Mouse (Mus musculus) embryonic facial prominence, embryonic 15.5 days (tissue): ENCODE results near the gene Lfng. TPM values are rescaled to one million over a fixed set of nuclear protein-coding genes. Genes with fewer than 3 reads are reported as not detected.

Experiments
- ATAC-seq: fragments of 200-750 bp; cut with Nextera tagmentation; 2 replicates; pipeline ENCODE4 v1.8.0; 2017; ENCODE audit warnings: low read depth, moderate TSS enrichment; ENCODE audit not compliant: insufficient number of reproducible peaks, low FRiP score, low TSS enrichment
- H3K27ac ChIP-seq: fragments of 300-500 bp; sonication (generic); replicated peaks from 2 replicates; pipeline ENCODE4 v1.5.1; 2015; ENCODE audit warnings: mild to moderate bottlenecking, inconsistent platforms
- H3K27me3 ChIP-seq: fragments of 300-500 bp; sonication (generic); 2 replicates; pipeline ENCODE4 v1.6.1; 2015; ENCODE audit warnings: inconsistent platforms
- H3K36me3 ChIP-seq: fragments of 300-500 bp; sonication (generic); 2 replicates; pipeline ENCODE4 v1.6.1; 2015; ENCODE audit warnings: mild to moderate bottlenecking, inconsistent platforms
- H3K4me1 ChIP-seq: fragments of 300-500 bp; sonication (generic); 2 replicates; pipeline ENCODE4 v1.6.1; 2015; ENCODE audit warnings: inconsistent platforms
- H3K4me2 ChIP-seq: fragments of 300-500 bp; sonication (generic); replicated peaks from 2 replicates; pipeline ENCODE4 v1.6.1; 2015; ENCODE audit warnings: mild to moderate bottlenecking, inconsistent platforms
- H3K4me3 ChIP-seq: fragments of 300-500 bp; sonication (generic); replicated peaks from 2 replicates; pipeline ENCODE4 v1.5.1; 2015; ENCODE audit warnings: mild to moderate bottlenecking, inconsistent platforms
- H3K9ac ChIP-seq: fragments of 300-500 bp; sonication (generic); 2 replicates; pipeline ENCODE4 v1.6.1; 2015; ENCODE audit warnings: inconsistent platforms
- H3K9me3 ChIP-seq: fragments of 300-500 bp; sonication (generic); replicated peaks from 2 replicates; pipeline ENCODE4 v1.6.1; 2016; ENCODE audit warnings: inconsistent platforms
- WGBS: fragments of 180-500 bp; shearing (Covaris S2); methylation state at CpG from one replicate; pipeline ENCODE4 v1.1.7; 2015; 5-methylcytosine and 5-hydroxymethylcytosine counted together
- polyA plus RNA-seq: library from polyadenylated mRNA; unstranded; fragments of >200 nt; fragmentation: Nextera tagmentation; extraction: Ambion mirVana; gene quantifications from 2 replicates; pipeline ENCODE4 v1.2.1, GENCODE M21; 2015

Lfng gene
- polyA plus RNA-seq, 1 experiment from 2014 or later, result 31.8 TPM

- Histone ChIP-seq H3K4me1 (peaks cover 85% of the 10 kb centered on the region), H3K4me3 (no peak overlapping the region), H3K4me2 (no peak overlapping the region), H3K9me3 (no peaks in the 10 kb centered on the region), H3K9ac (no peak overlapping the region), H3K36me3 (peaks cover 20% of the 10 kb centered on the region; the same call in 1 of the 2 replicates), H3K27me3 (no peaks in the 10 kb centered on the region), H3K27ac (no peak overlapping the region)
- ATAC-seq, result no peak
- 88% methylated on average over 6 of the region's 6 CpGs for WGBS
Measured at GRCm38 (mm10) chr5:140644263-140644662, 37.1 kb downstream of the Lfng start.

- no peak for ATAC-seq
- Histone ChIP-seq H3K4me1 (peaks cover 85% of the 10 kb centered on the region), H3K4me2 (0 out of 2 replicates have a peak overlapping the region, but pooled peaks have one; percentile 13), H3K4me3 (no peak overlapping the region), H3K27me3 (no peaks in the 10 kb centered on the region), H3K9ac (no peak overlapping the region), H3K9me3 (no peaks in the 10 kb centered on the region), H3K36me3 (peaks cover 18% of the 10 kb centered on the region; the same call in 1 of the 2 replicates), H3K27ac (no peak overlapping the region; the same call in 1 of the 2 replicates)
- WGBS, result 76% methylated on average over 15 of the region's 15 CpGs
Measured at GRCm38 (mm10) chr5:140644702-140645201, 37.6 kb downstream of the Lfng start.

GRCm38 (mm10) chr5:140645454-140645853 lies 38.3 kb downstream of the Lfng start:
- Histone ChIP-seq H3K36me3 (peaks cover 13% of the 10 kb centered on the region; the same call in 1 of the 2 replicates), H3K9ac (no peak overlapping the region), H3K27ac (no peak overlapping the region), H3K4me2 (no peak overlapping the region), H3K4me1 (peaks cover 79% of the 10 kb centered on the region), H3K9me3 (no peaks in the 10 kb centered on the region), H3K27me3 (no peaks in the 10 kb centered on the region), H3K4me3 (no peak overlapping the region)
- ATAC-seq, result no peak
- 87% methylated on average over 4 of the region's 4 CpGs for WGBS

- Histone ChIP-seq H3K36me3 (peaks cover 13% of the 10 kb centered on the region; the same call in 1 of the 2 replicates), H3K27me3 (no peaks in the 10 kb centered on the region), H3K9ac (0 out of 2 replicates have a peak overlapping the region, but pooled peaks have one; percentile 12), H3K4me2 (peak overlapping the region; percentile 88), H3K4me3 (peak overlapping the region; percentile 98; the same call in 1 of the 2 replicates), H3K27ac (no peak overlapping the region), H3K4me1 (peaks cover 72% of the 10 kb centered on the region), H3K9me3 (no peaks in the 10 kb centered on the region)
- WGBS, result 85% methylated on average over 6 of the region's 6 CpGs
- ATAC-seq, result no peak
Measured at GRCm38 (mm10) chr5:140646171-140646570, 39.1 kb downstream of the Lfng start.

GRCm38 (mm10) chr5:140647031-140647760 lies 40.1 kb downstream of the Lfng start:
- H3K4me2 ChIP-seq, result peak overlapping the region; percentile 88
- peak overlapping the region; percentile 100 for H3K9ac ChIP-seq
- H3K4me1 ChIP-seq, result peaks cover 62% of the 10 kb centered on the region
- H3K36me3 ChIP-seq, result peaks cover 13% of the 10 kb centered on the region; the same call in 1 of the 2 replicates
- H3K4me3 ChIP-seq, result peak overlapping the region; percentile 98
- H3K27me3 ChIP-seq, result no peaks in the 10 kb centered on the region
- no peaks in the 10 kb centered on the region for H3K9me3 ChIP-seq
- WGBS, result 38% methylated on average over 13 of the region's 13 CpGs
- peak overlapping the region; percentile 85 for H3K27ac ChIP-seq
- ATAC-seq, result no peak

- Histone ChIP-seq H3K4me2 (peak overlapping the region; percentile 88), H3K27ac (peak overlapping the region; percentile 85), H3K9me3 (no peaks in the 10 kb centered on the region), H3K4me1 (peaks cover 61% of the 10 kb centered on the region), H3K9ac (peak overlapping the region; percentile 100), H3K4me3 (peak overlapping the region; percentile 98), H3K27me3 (no peaks in the 10 kb centered on the region), H3K36me3 (peaks cover 13% of the 10 kb centered on the region; the same call in 1 of the 2 replicates)
- peak; percentile 46 for ATAC-seq
- WGBS, result 1% methylated on average over 13 of the region's 13 CpGs
Measured at GRCm38 (mm10) chr5:140647821-140648518, 40.9 kb downstream of the Lfng start.

GRCm38 (mm10) chr5:140648519-140649100 lies 41.5 kb downstream of the Lfng start, which contains the start of gene Ttyh3:
Ttyh3 (minus strand) TSS chr5:140649031.
- Histone ChIP-seq H3K27ac (peak within 1 kb of the TSS; percentile 85), H3K9me3 (no peaks in the 10 kb centered on the region), H3K27me3 (no peaks in the 10 kb centered on the region), H3K4me1 (peaks cover 57% of the 10 kb centered on the region), H3K4me2 (peak within 1 kb of the TSS; percentile 88), H3K36me3 (peaks cover 13% of the 10 kb centered on the region; the same call in 1 of the 2 replicates), H3K4me3 (peak within 1 kb of the TSS; percentile 98), H3K9ac (peak within 1 kb of the TSS; percentile 100)
- ATAC-seq, result no peak; the same call in 1 of the 2 replicates
- 0% methylated on average over 45 of the region's 62 CpGs for WGBS

GRCm38 (mm10) chr5:140649101-140649667 lies 42.1 kb downstream of the Lfng start:
- H3K9ac ChIP-seq, result no peak overlapping the region

GRCm38 (mm10) chr5:140649881-140650414 lies 42.8 kb downstream of the Lfng start:
- H3K36me3 ChIP-seq, result 0 out of 2 replicates have a peak, but pooled peaks cover 1% of the 10 kb centered on the region
- H3K4me1 ChIP-seq, result peaks cover 48% of the 10 kb centered on the region
- no peak overlapping the region for H3K9ac ChIP-seq
- no peak for ATAC-seq
- H3K4me2 ChIP-seq, result no peak overlapping the region
- H3K27me3 ChIP-seq, result no peaks in the 10 kb centered on the region
- WGBS, result 50% methylated on average over 7 of the region's 7 CpGs
- H3K27ac ChIP-seq, result no peak overlapping the region
- H3K9me3 ChIP-seq, result no peaks in the 10 kb centered on the region
- no peak overlapping the region for H3K4me3 ChIP-seq

More at GRCm38 (mm10) chr5:140649101-140649667, 42.1 kb downstream of the Lfng start:
- H3K4me3 ChIP-seq, result peak overlapping the region; percentile 98
- peaks cover 53% of the 10 kb centered on the region for H3K4me1 ChIP-seq
- H3K9me3 ChIP-seq, result no peaks in the 10 kb centered on the region
- peaks cover 8% of the 10 kb centered on the region; the same call in 1 of the 2 replicates for H3K36me3 ChIP-seq
- WGBS, result 8% methylated on average over 22 of the region's 26 CpGs
- no peaks in the 10 kb centered on the region for H3K27me3 ChIP-seq
- ATAC-seq, result peak; percentile 93
- H3K27ac ChIP-seq, result peak overlapping the region; percentile 65
- H3K4me2 ChIP-seq, result peak overlapping the region; percentile 88

GRCm38 (mm10) chr5:140651231-140651630 lies 44.1 kb downstream of the Lfng start:
- H3K4me1 ChIP-seq, result peaks cover 35% of the 10 kb centered on the region
- no peaks in the 10 kb centered on the region for H3K36me3 ChIP-seq
- no peak overlapping the region for H3K27ac ChIP-seq
- no peaks in the 10 kb centered on the region for H3K27me3 ChIP-seq
- no peak overlapping the region for H3K9ac ChIP-seq
- H3K4me2 ChIP-seq, result no peak overlapping the region
- H3K9me3 ChIP-seq, result no peaks in the 10 kb centered on the region
- no peak overlapping the region for H3K4me3 ChIP-seq
- no peak for ATAC-seq
- WGBS, result 78% methylated on average over 11 of the region's 11 CpGs
